Mouse (Mus musculus) left cerebral cortex, postnatal 10 days (tissue): ENCODE data around the gene Mdk. TPM values are rescaled to one million over a fixed set of nuclear protein-coding genes. Genes with fewer than 3 reads are reported as not detected.

ENCODE experiments used
- DNase-seq, 2 experiments: peaks; one replicate each; pipeline ENCODE4 v3.0.0; 2021 to 2022; ENCODE audit warnings: low spot score in 2 of 2, mixed read lengths in 1 of 2; ENCODE audit errors: extremely low spot score in 1 of 2
- intact Hi-C: fragments of 180-260 bp; cut with DNase I; formaldehyde crosslinking; loops from one replicate; pipeline ENCODE4 v1.15.1; 2025
- total RNA-seq, 2 experiments: library from RNA; stranded (reverse); gene quantifications; 2 replicates each; pipeline ENCODE4 v1.2.3; 2021

Mdk gene
- total RNA-seq, 2 experiments from 2014 or later = 24.6 to 26.0 TPM

DNA sequence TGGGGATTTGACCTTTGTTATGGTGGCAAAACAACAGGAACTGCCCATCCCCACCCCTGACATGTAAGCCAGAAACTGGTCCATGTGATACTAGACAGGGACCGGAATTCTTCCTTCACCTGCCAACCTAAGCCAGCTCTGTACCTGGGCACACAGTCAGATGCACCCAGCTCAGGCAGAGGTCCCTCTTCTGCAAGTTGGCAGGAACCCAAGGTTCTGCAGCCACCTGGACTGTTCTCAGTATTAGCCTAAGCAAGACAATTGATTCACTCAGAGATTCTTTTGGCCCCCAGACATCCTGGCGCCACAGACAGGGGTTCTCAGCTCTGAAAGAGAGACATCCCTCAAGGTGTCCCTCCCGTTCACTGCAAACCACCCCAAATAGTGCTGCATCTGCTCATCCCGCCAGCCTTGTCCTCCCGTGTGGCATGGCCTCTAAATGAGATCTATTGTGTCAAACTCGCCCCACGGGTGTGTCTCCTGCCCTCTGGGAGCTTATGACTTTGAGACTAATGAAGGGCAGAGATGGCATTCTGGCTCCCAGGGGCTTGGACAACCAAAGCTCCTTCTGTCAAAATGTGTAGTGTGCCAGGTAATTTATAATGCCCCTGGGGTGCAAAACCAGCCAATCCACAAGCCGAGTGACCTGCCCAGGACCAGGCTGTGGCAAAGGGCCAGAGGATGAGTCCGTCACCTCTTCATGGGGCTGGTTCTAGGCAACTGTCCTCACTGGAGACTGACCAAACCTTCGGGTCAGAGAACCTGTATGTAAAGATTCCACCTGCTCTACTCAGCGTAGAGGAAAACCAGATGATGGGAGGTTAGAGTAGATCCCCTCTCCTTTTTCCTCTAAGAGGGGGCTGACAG, 27.7 kb upstream of the Mdk start:
- intact Hi-C loops = no loop called here
- DNase-seq = no peak

DNA sequence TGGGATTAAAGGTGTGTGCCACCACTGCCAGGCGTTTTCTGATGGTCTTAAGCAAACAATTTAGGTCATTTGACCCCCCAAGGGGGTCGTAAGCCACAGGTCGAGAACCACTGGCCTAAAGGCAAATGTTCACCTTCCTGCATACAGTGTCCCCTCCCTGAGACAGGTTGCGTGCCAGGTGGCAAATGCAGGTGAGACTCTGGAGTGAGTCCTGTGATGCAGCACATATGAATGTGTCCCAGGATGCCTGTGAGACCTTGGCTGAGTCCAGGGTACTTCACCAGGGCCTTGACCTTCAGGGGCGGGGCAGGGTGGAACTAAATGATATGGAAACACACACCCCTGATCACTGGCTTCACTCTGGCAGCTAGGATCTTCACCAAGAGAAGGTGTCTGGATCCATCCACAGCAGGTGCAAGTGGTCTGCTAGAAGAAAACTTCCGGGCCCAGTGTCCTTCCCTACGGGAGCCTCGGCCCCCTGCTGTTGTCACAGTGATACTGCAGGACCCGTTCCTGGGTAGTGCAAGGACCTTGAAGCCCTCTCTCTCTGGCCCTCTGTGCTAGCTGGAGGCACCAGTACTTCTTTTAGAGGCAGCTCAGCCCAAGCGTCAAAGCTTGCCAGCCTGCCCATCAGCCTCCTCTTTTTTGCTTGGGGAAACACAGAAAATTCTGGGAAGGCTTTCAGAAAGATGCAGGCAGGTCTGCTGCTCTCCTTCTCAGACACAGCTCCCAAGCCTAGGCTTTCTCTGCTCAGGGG, 26.8 kb upstream of the Mdk start:
- peak in 1 of 2 experiments; percentile 76 for DNase-seq
- intact Hi-C loops = no loop called here

DNA sequence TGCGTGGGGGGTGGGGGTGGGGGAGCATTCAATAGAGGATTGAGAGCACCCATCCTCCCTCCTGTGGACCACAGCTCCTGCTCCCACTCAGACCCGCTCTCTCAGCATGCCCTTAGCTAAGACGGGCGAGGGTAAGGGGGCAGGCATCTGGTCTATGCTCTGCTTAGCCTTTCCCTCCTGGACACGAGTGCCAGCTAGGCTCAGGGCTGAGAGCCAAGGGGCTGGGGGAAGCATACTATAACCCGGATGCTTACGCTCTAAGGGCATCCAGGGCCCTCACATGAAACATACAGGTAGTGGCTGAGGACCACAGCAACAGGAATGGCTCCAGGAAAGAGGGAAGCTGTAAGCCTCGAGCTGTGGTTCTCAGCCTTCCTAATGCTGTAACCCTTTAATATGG, 26.0 kb upstream of the Mdk start:
- intact Hi-C loops = no loop called here
- no peak for DNase-seq

DNA sequence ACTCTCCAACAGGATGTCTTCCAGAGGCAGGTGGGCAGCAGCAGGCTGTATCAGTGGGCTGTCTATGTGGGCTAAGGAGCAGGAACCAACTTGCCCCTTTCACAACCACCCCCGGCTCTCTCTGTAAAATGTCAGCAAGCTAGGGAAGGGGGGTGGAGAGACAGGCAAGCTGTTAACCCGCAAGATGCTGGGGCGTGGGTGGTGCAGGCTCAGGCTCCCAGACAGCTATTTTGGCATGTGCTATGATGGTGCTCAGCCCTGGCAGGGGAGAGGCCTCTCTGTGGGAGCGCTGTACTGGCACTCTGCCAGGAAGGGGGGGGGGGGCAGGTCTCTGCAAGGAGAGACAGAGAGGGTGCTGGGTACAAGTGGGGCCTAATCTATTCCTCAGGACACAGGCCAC, 25.0 kb upstream of the Mdk start:
- peak; percentile 77 to 82 for DNase-seq
- intact Hi-C loops = no loop called here

DNA sequence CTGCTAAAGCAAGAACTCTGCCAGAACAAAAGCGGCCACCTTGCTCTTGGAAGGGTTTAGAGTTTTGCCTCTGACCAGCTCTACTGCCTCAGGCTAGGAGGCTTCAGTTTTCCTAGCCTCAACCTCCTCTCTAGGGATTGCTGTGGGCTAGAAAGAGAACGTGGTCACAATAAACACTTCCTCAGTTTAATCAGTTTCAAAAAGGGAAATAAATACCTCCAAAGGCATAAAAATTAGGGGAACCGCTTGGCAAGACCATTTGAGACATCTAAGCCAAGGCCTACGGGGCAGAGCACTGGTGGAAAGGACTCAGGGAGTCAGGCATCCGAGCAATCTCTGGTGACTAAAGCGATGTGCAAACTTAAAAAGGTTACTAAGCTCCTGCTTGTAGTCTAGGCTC, 23.8 kb upstream of the Mdk start:
- intact Hi-C loops = no loop called here
- no peak for DNase-seq

DNA sequence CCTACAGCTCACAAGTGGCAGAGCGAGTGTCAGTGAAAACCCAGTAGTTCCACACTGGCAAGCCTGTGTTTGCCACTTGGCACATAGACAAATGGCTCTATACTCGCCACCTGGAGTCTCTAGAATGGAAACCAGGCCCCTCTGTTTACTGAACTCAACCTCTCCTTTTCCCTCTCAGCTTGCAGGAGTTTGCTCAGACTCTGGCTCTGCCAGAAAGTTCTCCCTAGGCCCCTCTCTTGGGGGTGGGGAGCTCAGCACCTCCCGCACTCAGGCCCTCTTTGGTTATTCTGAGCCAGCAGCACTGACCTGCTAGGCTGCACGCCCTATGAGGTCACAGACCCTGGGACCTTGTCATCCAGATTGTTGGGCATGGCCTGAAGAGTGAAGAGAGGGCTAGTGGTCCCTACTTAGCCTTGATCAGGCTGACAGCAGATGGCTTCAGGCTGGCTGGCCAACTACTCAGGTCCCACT, 23.1 kb upstream of the Mdk start:
- intact Hi-C loops = no loop called here
- DNase-seq = no peak

DNA sequence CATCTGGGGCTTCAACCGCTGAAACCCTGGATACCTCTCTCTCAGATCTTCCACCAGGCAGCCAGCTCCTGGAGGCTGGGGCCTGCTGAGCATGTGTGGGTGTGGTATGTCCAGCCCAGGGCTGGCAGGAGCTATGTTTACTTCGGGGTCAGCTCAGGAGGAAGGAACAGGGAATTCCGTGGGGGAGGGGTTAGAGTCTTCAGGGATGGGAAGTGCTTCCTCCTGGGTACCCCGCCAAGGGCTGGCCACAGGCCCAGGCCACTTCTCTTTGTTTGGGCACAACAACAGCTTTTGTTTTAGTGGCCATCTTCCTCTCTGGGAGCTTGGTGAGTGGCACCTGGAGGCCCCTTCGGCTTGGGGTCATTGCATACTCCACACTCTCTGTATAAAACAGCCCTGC, 21.7 kb upstream of the Mdk start:
- DNase-seq = peak in 1 of 2 experiments; percentile 92
- intact Hi-C loops = no loop called here

DNA sequence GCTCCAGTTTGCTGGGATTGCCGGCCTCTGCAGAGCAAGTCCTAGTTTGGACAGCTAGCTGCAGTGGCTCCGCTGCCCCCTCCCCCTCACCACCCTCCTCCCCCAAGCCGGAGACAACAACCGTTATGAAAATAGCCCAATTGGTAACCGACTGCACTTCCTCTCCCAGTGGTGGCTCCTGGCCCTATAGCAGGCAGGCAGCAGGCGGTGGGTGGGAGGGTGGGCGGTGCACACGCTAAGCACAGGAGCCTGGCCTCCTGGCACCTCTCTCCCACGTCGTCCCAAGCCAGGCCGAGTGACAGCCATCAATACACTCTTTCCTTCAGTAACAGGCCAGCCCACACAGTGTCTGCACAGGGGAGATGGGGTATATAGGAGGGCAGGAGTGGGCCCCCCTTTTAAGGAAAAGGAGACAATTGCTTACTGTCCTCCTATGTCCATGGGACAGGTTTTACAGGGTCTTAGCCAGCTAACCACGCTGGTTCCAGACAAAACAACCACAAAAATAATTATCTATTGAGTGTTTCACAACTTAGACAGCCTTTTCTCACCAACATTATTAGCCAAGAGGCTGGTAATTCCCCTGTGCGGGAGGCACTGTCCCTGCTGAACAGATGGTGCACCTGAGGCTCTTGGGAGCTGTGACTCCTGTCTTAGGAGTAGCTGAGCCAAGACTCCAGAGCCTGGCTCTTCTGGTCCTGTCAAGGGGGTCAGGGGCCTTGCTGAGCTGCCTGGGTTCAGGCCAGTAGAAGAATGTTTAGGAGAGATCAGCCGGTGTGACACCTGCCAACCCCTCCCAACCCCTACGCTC, 18.4 kb upstream of the Mdk start:
- peak in 1 of 2 experiments; percentile 77 for DNase-seq
- intact Hi-C loops = no loop called here

DNA sequence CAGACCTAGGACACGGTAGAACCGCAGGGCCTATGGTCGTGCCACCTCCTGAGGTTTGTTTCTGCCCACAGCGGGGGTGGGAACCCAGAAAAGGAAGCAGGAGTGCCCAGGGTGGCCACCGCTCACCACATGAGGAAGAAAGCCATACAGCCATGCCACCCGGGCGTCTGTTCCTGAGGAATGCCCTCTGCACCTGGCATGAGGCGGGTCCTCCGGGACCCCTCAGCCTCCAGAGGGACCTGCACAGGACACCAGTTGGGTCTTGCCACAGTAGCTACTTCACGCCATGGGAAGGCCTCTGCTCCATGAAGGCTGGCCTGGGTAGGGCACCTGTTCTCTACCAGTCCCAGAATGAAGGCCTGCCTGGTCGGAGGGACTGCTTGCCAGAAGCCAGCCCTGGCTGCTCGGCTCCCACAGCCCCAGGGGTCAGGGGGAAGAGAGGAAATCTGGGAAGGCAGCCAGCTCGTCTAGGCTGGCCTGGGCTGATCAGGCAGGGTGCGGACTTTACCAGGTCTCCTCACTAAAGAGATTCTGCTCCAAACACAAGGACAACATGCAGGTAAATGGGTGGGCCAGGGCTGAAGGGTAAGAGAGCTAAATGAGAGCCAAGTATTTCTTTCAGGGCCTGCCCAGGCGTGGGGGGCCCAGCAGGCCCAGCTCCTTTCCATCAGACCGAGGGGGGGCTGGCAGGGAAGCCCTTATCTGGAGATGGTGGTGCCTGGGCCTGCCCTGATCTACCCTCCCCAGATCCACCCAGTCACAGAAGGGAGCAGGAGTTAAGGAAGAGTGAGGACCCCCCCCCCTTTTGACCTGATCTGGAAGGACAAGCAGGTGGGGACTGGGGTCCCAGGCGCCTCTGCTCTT, 17.5 kb upstream of the Mdk start:
- intact Hi-C loops = no loop called here
- DNase-seq = peak in 1 of 2 experiments; percentile 84

DNA sequence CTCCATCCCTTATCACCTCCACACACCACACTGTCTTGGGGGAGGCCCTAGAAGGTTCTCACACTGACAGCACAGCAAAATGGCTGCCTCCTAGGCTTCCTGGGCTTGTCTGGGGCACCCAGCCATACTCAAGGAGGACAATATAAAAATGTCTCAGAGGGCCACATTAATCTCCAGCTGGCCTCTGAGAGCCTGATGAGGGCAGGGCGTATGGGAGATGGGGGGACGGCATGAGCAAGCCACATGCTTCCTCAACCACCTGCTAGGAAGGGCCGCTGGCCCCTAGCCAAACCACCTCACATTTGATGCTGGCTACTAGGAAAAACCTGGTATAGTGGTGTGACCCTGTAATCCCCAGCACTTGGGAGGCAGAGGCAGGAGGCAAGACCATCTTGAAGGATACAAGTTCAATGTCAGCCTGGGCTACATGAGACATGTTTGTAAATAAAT, 16.7 kb upstream of the Mdk start:
- DNase-seq = no peak
- intact Hi-C loops = no loop called here

DNA sequence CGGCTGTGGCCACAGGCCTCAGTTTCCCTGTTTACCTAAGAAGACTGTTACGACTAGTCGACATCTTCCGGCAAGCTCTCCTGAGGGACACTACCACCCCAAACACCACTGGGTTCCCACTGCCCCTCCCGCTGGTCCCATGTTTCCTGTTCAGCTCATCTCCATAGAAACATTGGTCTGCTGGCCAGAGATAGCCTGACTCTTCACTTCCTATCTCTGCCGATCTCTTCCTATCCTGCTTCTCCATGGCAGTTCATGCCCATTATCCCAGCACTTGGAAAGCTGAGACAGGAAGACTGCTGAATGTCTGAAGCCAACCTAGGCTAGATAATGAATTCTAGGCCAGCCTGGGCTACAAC, 16.0 kb upstream of the Mdk start:
- no peak for DNase-seq
- intact Hi-C loops = no loop called here

DNA sequence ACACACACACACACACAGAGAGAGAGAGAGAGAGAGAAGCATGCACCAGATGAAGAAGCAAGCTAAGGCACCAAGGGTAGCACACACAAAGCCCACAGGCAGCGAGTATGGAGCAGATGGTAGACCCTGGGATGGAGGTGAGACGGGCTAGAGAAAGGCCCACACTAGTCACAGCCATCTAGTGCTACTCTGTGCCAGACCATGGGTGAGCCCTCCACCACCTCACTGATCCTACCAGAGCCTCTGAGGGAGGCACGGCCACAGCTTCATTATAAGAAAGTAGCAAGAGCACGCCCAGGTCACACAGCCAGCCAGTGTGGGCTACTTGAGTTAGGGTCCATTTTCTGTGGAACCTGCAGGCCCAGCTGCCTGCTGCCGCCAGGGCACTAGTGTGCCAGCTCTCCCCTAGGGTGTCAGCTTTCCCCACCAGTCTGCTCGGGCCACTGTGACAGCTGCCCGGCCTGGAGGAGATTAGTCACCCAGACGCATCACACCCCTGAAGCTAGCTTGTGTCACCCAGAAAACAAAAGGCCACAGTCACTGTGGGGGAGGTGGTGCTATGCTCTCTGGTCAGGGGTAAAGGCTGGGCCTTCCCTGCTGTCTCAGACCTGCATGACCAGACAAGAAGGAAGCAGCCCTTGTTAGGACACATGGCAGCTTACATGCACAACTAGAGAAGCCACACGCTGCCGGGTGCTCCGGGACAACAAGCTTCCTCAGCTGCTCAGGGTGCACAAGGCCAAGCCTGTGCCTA, 15.5 kb upstream of the Mdk start:
- intact Hi-C loops = no loop called here
- no peak for DNase-seq

DNA sequence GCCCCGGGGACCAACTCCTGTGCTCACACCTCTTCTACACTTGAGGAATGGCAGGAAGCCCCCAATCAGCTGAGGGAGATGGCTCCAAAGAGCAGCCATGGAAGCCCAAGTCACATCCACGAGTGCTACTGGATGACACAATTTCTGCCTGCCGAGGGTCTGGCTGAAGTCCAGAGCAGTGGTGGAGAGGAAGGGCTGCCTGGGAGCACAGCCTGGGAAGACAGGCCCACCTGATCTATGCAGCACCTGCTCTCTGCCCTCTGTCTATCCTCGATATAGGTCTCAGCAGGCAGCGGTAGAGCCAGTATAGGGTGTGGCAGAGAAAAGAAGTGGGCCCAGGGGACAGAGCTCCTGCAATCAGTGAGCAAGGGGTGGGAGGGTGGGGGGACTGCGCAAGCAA, 14.7 kb upstream of the Mdk start:
- no peak for DNase-seq
- intact Hi-C loops = no loop called here

DNA sequence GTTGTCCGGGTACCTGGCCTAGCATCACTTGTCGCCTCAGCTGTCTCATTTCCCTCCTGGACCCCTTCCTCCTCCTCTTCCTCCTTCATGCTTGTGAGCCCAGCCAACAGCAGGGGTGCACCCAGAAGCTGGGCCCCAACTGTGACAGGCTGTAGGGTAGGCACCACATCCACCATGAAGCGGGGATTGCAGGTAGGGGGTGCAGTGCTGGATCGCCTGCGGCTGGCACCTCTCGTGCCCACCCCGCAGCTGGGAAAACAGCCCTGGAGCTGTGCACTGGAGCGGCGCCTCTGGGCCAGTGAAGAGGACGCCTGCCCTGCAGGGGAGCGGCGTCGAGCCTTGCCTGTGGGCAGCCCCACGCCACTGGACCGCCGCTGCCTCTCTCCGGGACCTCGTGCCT, 13.4 kb upstream of the Mdk start, which contains the start of gene Gm9821:
TSS of gene Gm9821 (plus strand) at position 221 of the 400 bp plus-strand sequence.
- no peak for DNase-seq
- intact Hi-C loops = no loop called here

DNA sequence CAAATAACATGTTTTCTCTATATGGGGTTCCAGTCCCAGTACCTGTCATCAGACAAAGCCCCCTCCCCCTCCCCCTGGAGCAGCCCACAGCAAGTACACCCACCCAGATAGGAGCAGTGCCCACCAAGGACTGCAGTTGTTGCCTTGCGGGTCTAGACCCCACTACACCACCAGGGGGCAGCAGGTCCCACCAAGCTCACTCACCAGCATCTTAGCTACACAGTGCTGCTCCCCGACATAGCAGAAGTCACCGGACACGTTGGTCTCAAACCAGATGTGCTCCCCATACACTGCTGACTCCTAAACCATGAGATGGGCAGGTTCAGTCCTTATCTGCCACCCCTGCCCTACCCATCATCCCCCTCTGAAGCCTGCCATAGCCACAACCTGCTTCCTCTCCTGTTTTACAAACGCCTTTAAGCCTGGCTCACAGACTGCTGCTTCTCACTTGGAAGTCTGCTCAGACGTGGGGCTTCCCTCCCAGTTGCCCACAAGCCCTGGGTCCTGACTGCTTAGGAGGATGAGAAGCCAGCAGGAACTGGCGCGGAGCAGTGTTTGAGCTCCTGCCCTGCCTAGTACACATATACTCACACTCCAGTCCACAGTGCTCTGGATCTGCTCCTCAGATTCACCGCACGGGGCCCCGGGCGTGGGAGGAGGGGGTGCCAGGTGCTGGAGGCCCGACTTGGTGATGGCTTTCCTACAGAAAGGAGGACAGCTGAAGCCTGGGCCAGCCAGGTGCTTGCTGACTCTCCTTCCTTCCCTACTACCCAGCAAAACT, 12.3 kb upstream of the Mdk start:
- intact Hi-C loops = loop anchor here (5.0 kb wide), 2 partner anchors 38 to 113 kb away; no protein-coding TSS in a partner anchor
- DNase-seq = peak; percentile 80 to 83

DNA sequence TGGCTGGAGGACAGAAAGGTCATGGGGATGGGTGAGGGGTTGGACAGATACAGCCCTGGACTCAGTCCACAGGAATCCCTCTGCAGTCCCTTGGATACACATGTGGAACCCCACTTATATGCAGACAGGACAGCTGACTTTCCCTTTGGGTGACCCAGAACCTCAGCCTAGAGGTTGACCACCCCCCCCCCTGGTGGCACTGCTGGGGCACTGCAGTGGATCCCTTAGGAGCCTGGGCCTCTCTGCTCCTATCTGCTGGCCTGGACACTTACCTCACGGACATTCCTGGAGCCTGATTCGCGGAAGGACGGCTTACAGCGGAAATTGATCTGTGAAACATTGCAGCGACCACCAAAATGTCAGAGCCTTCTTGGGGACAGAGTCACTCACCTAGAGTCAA, 10.3 kb upstream of the Mdk start:
- DNase-seq = no peak
- intact Hi-C loops = loop anchor here (5.0 kb wide), 2 partner anchors 40 to 115 kb away; no protein-coding TSS in a partner anchor
